Mouse (Mus musculus) megakaryocyte-erythroid progenitor cell, adult 5-6 weeks (primary cell): Measurements from ENCODE around the gene Stx17. TPM values are rescaled to one million over a fixed set of nuclear protein-coding genes. Genes with fewer than 3 reads are reported as not detected.
A peak's percentile ranks its signal among the peaks of the same experiment; 100 is the strongest.

Experiments used
- ATAC-seq: replicated peaks from 2 replicates; pipeline ENCODE4 v1.8.0; 2016; ENCODE audit warnings: mild to moderate bottlenecking, inconsistent platforms; ENCODE audit not compliant: severe bottlenecking, poor library complexity, low FRiP score, low TSS enrichment
- total RNA-seq, 2 experiments: library from RNA; stranded (forward) in 1 of 2; stranded (reverse) in 1 of 2; fragments of 200-1000, 215-1000 nt in 1 of 2; fragments of >200 nt in 1 of 2; fragmentation: Nextera tagmentation in 1 of 2; gene quantifications; 2 replicates each; pipeline ENCODE4 v1.2.3; 2014 to 2017

The Stx17 gene
- 16.3 and 22.8 TPM in 2 replicates for total RNA-seq (2014; fragmentation: Nextera tagmentation)
- total RNA-seq (2017), result 25.6 and 35.5 TPM in 2 replicates

- peak; percentile 97 for ATAC-seq
Measured at GRCm38 (mm10) chr4:48124773-48125469, at the start of gene Stx17. Gene Stx17 (plus strand): TSS chr4:48124915.

- ATAC-seq, result peak; percentile 94
Measured at GRCm38 (mm10) chr4:48076693-48077471, 47.8 kb upstream of the Stx17 start.

- no peak for ATAC-seq
Measured at GRCm38 (mm10) chr4:48078213-48078612, 46.5 kb upstream of the Stx17 start.

- ATAC-seq, result no peak
Measured at GRCm38 (mm10) chr4:48079285-48080039, 45.3 kb upstream of the Stx17 start.

- no peak for ATAC-seq
Measured at GRCm38 (mm10) chr4:48083452-48083851, 41.3 kb upstream of the Stx17 start.

GRCm38 (mm10) chr4:48086609-48087008 is 38.1 kb upstream of the Stx17 start:
- peak; percentile 94 for ATAC-seq

- peak; percentile 85 for ATAC-seq
Measured at GRCm38 (mm10) chr4:48087497-48087896, 37.2 kb upstream of the Stx17 start.

- no peak for ATAC-seq
Measured at GRCm38 (mm10) chr4:48093221-48093620, 31.5 kb upstream of the Stx17 start.

GRCm38 (mm10) chr4:48100217-48100616 is 24.5 kb upstream of the Stx17 start:
- ATAC-seq, result no peak

GRCm38 (mm10) chr4:48101981-48102380 is 22.7 kb upstream of the Stx17 start:
- ATAC-seq, result no peak

GRCm38 (mm10) chr4:48105387-48105786 is 19.3 kb upstream of the Stx17 start:
- ATAC-seq, result no peak

- ATAC-seq, result no peak
Measured at GRCm38 (mm10) chr4:48107086-48107485, 17.6 kb upstream of the Stx17 start.

- ATAC-seq, result no peak
Measured at GRCm38 (mm10) chr4:48108591-48108990, 16.1 kb upstream of the Stx17 start.

GRCm38 (mm10) chr4:48110331-48110730 is 14.4 kb upstream of the Stx17 start:
- ATAC-seq, result no peak

- peak; percentile 77; the same call in 1 of the 2 replicates for ATAC-seq
Measured at GRCm38 (mm10) chr4:48116191-48116590, 8.5 kb upstream of the Stx17 start.

- ATAC-seq, result peak; percentile 88
Measured at GRCm38 (mm10) chr4:48124416-48124772, 321 bp upstream of the Stx17 start.

GRCm38 (mm10) chr4:48130314-48130713 is 5.6 kb downstream of the Stx17 start:
- no peak for ATAC-seq

- ATAC-seq, result no peak
Measured at GRCm38 (mm10) chr4:48131606-48132005, 6.9 kb downstream of the Stx17 start.

GRCm38 (mm10) chr4:48132721-48133120 is 8.0 kb downstream of the Stx17 start:
- ATAC-seq, result no peak

- ATAC-seq, result peak; percentile 40
Measured at GRCm38 (mm10) chr4:48149492-48149891, 24.8 kb downstream of the Stx17 start.
